Mouse (Mus musculus): Measurements from ENCODE around the gene Themis. TPM values are rescaled to one million over a fixed set of nuclear protein-coding genes. Genes with fewer than 3 reads are reported as not detected.

Gene Themis
- polyA plus RNA-seq (2017; shearing (Covaris generic)), result 293 TPM

GRCm38 (mm10) chr10:28668261-28668660 lies at the start of gene Themis:
Gene Themis (plus strand): TSS chr10:28668360.

